Mouse (Mus musculus) kidney, embryonic 16.5 days (tissue): ENCODE data around the gene Rdh11. TPM values are rescaled to one million over a fixed set of nuclear protein-coding genes. Genes with fewer than 3 reads are reported as not detected.
"Not testable (repeated sequence)": the region's sequence is repeated elsewhere in the genome, so short reads cannot be mapped to it uniquely, and the experiment has no call there.

Experiments used
- ATAC-seq: fragments of 200-750 bp; cut with Nextera tagmentation; 2 replicates; pipeline ENCODE4 v1.8.0; 2017; ENCODE audit warnings: moderate TSS enrichment; ENCODE audit not compliant: low FRiP score, low TSS enrichment
- H3K27ac ChIP-seq: fragments of 300-500 bp; sonication (generic); 2 replicates; pipeline ENCODE4 v1.5.1; 2014; ENCODE audit warnings: low read length
- H3K27me3 ChIP-seq: fragments of 300-500 bp; sonication (generic); 2 replicates; pipeline ENCODE4 v1.6.1; 2014; ENCODE audit warnings: low read length, control low read depth, mixed read lengths; ENCODE audit not compliant: insufficient read depth
- H3K36me3 ChIP-seq: fragments of 300-500 bp; sonication (generic); 2 replicates; pipeline ENCODE4 v1.6.1; 2014; ENCODE audit warnings: low read length, control low read depth, mixed read lengths; ENCODE audit not compliant: insufficient read depth
- H3K4me1 ChIP-seq: fragments of 300-500 bp; sonication (generic); 2 replicates; pipeline ENCODE4 v1.6.1; 2014; ENCODE audit warnings: low read length, control low read depth, mixed read lengths; ENCODE audit not compliant: insufficient read depth
- H3K4me2 ChIP-seq: fragments of 300-500 bp; sonication (generic); replicated peaks from 2 replicates; pipeline ENCODE4 v1.6.1; 2014; ENCODE audit warnings: low read depth, low read length
- H3K4me3 ChIP-seq: fragments of 300-500 bp; sonication (generic); 2 replicates; pipeline ENCODE4 v1.5.1; 2014; ENCODE audit warnings: mild to moderate bottlenecking, low read length
- H3K9ac ChIP-seq: fragments of 300-500 bp; sonication (generic); replicated peaks from 2 replicates; pipeline ENCODE4 v1.6.1; 2014; ENCODE audit warnings: low read length
- H3K9me3 ChIP-seq: fragments of 300-500 bp; sonication (generic); 2 replicates; pipeline ENCODE4 v1.6.1; 2016; ENCODE audit warnings: low read length, control low read depth
- WGBS: fragments of 180-500 bp; shearing (Covaris S2); extraction: QIAGEN DNeasy Blood & Tissue Kit; methylation state at CpG from one replicate; pipeline ENCODE4 v1.1.7; 2014; 5-methylcytosine and 5-hydroxymethylcytosine counted together
- polyA plus RNA-seq: library from polyadenylated mRNA; unstranded; fragments of >200 nt; fragmentation: Nextera tagmentation; extraction: Ambion mirVana; gene quantifications from 2 replicates; pipeline ENCODE4 v1.2.1, GENCODE M21; 2015

The Rdh11 gene
- polyA plus RNA-seq, 1 experiment from 2014 or later, result 27.4 TPM

- Histone ChIP-seq H3K36me3 (peaks cover 6% of the 10 kb centered on the region), H3K27me3 (no peaks in the 10 kb centered on the region), H3K4me1 (peaks cover 12% of the 10 kb centered on the region), H3K9ac (peak overlapping the region; percentile 72), H3K4me3 (peak overlapping the region; percentile 68), H3K9me3 (no peaks in the 10 kb centered on the region), H3K27ac (no peak overlapping the region), H3K4me2 (peak overlapping the region; percentile 85)
- under 1% methylated on average over 18 of the region's 18 CpGs for WGBS
- peak; percentile 92 for ATAC-seq
Observed at GRCm38 (mm10) chr12:79190931-79191673, 991 bp downstream of the Rdh11 start.

DNA sequence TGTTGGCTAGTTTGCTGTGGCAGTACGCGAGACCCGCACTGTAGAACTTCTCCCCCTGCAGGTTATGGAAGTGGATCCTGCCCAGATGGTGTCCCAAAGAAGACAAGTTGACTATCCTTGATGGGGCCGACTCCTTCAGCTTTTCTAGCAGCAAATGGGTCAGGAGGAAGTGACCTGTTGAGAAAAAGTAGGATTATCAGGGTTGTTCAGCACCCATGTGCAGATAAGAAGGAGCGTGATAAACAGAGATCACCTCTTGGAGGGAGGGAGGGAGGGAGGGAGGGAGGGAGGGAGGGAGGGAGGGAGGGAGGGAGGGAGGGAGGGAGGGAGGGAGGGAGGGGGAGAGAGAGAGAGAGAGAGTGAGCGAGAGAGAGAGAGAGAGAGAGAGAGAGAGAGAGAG, 6.9 kb downstream of the Rdh11 start:
- not testable (repeated sequence) for H3K9me3 ChIP-seq, H3K27ac ChIP-seq, ATAC-seq, H3K4me2 ChIP-seq, H3K4me3 ChIP-seq, H3K27me3 ChIP-seq, H3K9ac ChIP-seq, H3K4me1 ChIP-seq
- WGBS, result 83% methylated on average over 5 of the region's 6 CpGs
- peaks cover 48% of the 10 kb centered on the region for H3K36me3 ChIP-seq

DNA sequence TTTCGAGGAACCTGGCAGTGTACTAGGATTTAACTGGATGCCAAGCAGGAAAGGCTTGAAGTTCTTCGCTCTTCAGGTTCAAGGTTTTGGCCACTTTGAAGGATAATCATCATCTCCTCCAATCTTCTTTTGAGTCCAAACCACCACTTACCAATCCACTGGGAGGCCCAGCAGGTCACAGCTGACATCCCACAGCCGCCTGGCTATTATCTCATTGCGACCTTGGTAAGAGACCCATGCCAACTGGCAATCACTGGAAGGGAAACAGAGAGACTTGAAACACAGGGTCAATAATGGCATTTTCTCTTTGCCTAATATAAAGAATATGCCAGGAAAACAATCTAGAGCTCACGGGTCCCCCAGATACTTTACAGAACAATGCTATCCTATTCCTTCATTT, 16.1 kb downstream of the Rdh11 start:
- H3K27ac ChIP-seq, result no peak overlapping the region
- H3K27me3 ChIP-seq, result no peaks in the 10 kb centered on the region
- H3K4me3 ChIP-seq, result no peak overlapping the region
- H3K9me3 ChIP-seq, result no peaks in the 10 kb centered on the region
- peaks cover 6% of the 10 kb centered on the region for H3K4me1 ChIP-seq
- 95% methylated on average over 5 of the region's 5 CpGs for WGBS
- peaks cover 21% of the 10 kb centered on the region; the same call in 1 of the 2 replicates for H3K36me3 ChIP-seq
- no peak overlapping the region for H3K4me2 ChIP-seq
- no peak for ATAC-seq
- no peak overlapping the region for H3K9ac ChIP-seq

DNA sequence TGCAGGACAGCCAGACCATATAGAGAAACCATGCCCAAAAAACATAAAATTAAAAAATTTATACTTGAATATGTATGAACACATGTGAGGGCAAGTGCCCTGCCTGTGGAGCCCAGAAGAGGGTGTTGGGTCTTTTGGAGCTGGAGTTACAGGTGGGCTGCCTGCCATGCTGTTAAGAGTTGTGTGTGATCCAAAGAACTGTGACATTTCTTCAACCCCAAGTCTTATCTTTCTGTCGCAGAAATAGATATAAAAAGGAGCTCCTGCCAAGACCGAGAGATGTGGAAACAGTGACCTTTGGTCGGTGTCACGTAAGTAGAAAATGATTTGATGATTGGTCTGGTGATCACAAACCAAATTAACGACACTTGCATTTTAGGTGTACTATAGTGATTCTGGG, 18.4 kb downstream of the Rdh11 start:
- H3K4me1 ChIP-seq, result peaks cover 11% of the 10 kb centered on the region
- 82% methylated on average over 5 of the region's 5 CpGs for WGBS
- no peak overlapping the region for H3K9ac ChIP-seq
- H3K36me3 ChIP-seq, result peaks cover 19% of the 10 kb centered on the region; the same call in 1 of the 2 replicates
- no peak overlapping the region for H3K27ac ChIP-seq
- H3K9me3 ChIP-seq, result no peaks in the 10 kb centered on the region
- no peaks in the 10 kb centered on the region for H3K27me3 ChIP-seq
- no peak overlapping the region for H3K4me2 ChIP-seq
- no peak overlapping the region for H3K4me3 ChIP-seq
- no peak for ATAC-seq

DNA sequence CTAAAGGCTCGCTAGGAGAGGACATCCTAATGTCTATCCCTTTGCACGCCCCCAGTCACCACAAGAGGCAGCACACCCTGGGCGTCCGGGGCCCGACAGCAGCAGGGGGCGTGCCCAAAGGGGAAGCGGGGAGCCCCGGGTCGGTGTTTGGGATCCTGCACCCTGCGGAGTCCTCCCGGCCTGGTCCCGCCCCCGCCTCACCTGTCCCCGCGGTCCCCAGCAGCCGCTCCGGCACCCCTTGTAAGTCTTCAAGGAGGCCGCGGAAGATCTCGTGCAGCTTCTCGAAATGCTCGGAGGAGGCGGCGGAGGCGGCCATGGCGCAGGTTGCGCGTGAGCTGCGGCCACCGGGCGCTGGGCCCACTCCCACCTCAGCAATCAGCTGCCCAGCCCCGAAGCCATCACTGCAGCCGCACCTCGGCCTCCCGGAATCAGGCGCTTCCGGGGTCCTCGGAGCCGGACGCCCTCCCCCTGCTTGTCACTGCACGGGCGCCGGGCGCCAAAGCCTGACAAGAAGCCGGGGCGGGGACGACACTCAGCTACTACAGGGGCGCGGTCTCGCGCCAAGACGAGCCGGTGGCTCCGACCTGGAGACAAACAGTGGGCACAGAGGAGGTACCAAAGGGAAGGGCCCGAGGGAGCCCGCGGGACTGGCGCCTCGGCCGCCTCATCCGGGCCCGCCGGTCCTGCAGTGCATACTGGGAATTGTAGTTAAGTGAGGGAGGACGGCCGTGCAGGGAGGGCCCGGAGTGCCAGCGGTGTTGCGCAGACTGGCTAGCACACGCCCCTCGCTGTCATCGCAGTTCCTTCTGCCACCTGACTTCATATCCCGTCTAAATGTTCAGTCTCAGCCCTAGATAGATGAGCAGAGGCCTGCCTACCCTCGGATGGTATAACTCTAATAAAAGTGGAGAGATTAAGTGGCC, 19.8 kb downstream of the Rdh11 start, which contains the start of gene Vti1b:
Vti1b (minus strand) TSS at position 649 of the 923 bp plus-strand sequence.
- under 1% methylated on average over 70 of the region's 73 CpGs for WGBS

GRCm38 (mm10) chr12:79171269-79171995, 20.7 kb downstream of the Rdh11 start:
- Histone ChIP-seq H3K4me3 (peak overlapping the region; percentile 81), H3K27me3 (no peaks in the 10 kb centered on the region), H3K4me2 (peak overlapping the region; percentile 78), H3K9me3 (no peaks in the 10 kb centered on the region), H3K27ac (peak overlapping the region; percentile 96; the same call in 1 of the 2 replicates), H3K36me3 (peaks cover 12% of the 10 kb centered on the region; the same call in 1 of the 2 replicates), H3K9ac (peak overlapping the region; percentile 90), H3K4me1 (peaks cover 11% of the 10 kb centered on the region)
- no peak for ATAC-seq
- 27% methylated on average over 12 of the region's 12 CpGs for whole genome bisulfite sequencing

More for the DNA sequence above, 19.8 kb downstream of the Rdh11 start, which contains the start of gene Vti1b:
- no peaks in the 10 kb centered on the region for H3K9me3 ChIP-seq
- H3K27ac ChIP-seq, result peak within 1 kb of the TSS; percentile 96
- peaks cover 11% of the 10 kb centered on the region for H3K4me1 ChIP-seq
- no peaks in the 10 kb centered on the region for H3K27me3 ChIP-seq
- H3K4me2 ChIP-seq, result peak within 1 kb of the TSS; percentile 78
- ATAC-seq, result peak; percentile 98
- H3K9ac ChIP-seq, result peak within 1 kb of the TSS; percentile 90
- H3K4me3 ChIP-seq, result peak within 1 kb of the TSS; percentile 81
- peaks cover 13% of the 10 kb centered on the region; the same call in 1 of the 2 replicates for H3K36me3 ChIP-seq

DNA sequence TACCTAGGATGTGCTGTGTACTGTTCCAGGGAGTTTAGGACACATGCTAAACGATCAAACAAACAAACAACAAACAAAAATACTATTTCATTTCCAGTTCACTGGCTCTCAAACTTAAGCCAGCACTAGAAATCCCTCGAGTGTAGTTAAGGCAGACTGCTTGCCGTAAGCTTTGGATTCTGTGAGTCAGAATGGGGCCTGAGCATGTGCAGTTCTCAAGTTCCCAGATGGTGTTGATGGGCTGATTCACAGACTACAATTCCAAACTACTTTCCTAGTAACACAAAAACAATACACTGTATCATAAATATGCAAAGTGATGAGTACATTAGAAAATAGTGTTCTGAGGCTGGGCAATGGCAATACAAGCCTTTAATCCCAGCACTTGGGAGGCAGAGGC, 21.7 kb downstream of the Rdh11 start:
- H3K4me3 ChIP-seq, result no peak overlapping the region
- peaks cover 10% of the 10 kb centered on the region; the same call in 1 of the 2 replicates for H3K36me3 ChIP-seq
- whole genome bisulfite sequencing, result 77% methylated on average over 3 of the region's 3 CpGs
- peaks cover 11% of the 10 kb centered on the region for H3K4me1 ChIP-seq
- no peak overlapping the region for H3K27ac ChIP-seq
- no peak overlapping the region for H3K4me2 ChIP-seq
- no peaks in the 10 kb centered on the region for H3K9me3 ChIP-seq
- H3K27me3 ChIP-seq, result no peaks in the 10 kb centered on the region
- no peak overlapping the region for H3K9ac ChIP-seq
- ATAC-seq, result no peak

- H3K9ac ChIP-seq, result no peak overlapping the region
- no peaks in the 10 kb centered on the region for H3K9me3 ChIP-seq
- peaks cover 11% of the 10 kb centered on the region for H3K4me1 ChIP-seq
- ATAC-seq, result no peak
- H3K4me2 ChIP-seq, result no peak overlapping the region
- H3K27me3 ChIP-seq, result no peaks in the 10 kb centered on the region
- no peak overlapping the region for H3K27ac ChIP-seq
- 0 out of 2 replicates have a peak, but pooled peaks cover 4% of the 10 kb centered on the region for H3K36me3 ChIP-seq
- no peak overlapping the region for H3K4me3 ChIP-seq
Observed at GRCm38 (mm10) chr12:79169173-79169572, 22.9 kb downstream of the Rdh11 start.

DNA sequence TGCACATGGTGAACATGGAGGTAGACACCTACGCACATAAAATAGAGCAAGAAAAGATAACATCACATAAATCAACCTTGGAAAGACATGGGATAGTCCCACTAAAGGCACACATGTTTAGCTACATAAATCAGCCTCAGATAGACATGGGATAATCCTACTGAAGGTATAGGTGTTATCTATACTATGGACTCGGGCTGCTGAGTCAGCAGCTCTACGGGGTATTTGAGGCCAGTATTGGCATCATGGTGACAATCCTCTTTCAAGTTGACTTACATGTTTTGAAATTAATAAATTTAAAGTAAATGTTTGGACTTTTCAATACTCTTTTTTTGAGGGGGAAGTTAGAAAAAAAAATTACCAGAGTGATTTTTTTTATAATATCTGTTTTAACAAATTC, 29.2 kb downstream of the Rdh11 start:
- WGBS, result 94% methylated on average over 3 of the region's 3 CpGs
- Histone ChIP-seq H3K27ac (no peak overlapping the region), H3K27me3 (no peaks in the 10 kb centered on the region), H3K4me1 (no peaks in the 10 kb centered on the region), H3K9ac (no peak overlapping the region), H3K4me3 (no peak overlapping the region), H3K4me2 (no peak overlapping the region), H3K36me3 (peaks cover 51% of the 10 kb centered on the region), H3K9me3 (no peaks in the 10 kb centered on the region)
- ATAC-seq, result no peak
